Mouse (Mus musculus): ENCODE measurements around the gene Tbcb.

DNA sequence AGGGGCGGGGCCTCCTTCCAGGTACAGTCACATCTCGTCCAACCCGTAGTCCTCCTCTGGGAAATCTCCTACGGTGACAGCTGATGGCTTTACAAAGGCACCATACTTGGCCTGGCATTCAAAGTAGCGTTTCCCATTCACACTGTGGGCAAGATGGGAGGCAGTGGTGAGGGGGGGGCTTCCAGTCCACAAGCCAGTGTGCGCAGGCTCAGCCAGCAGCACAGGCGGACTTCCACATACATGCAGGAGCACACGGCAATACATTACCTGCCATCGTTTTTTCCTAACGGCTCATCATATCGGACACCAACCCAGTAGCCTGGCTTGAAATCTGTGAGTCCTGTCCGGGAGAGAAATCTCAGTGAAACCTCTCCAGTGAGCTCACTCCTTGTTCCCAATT, 7.9 kb downstream of the Tbcb start:
- no peak for TF ChIP-seq GATA1 (IDR thresholded peaks at IDR 0.05; ENCODE audit: low read length)
- no peak for TF ChIP-seq TAL1 (IDR thresholded peaks at IDR 0.05; ENCODE audit: low read length)
